Mouse (Mus musculus) ES-CJ7 (cell line): Measurements from ENCODE around the gene Adgrf1.
"Not testable (repeated sequence)": the region's sequence is repeated elsewhere in the genome, so short reads cannot be mapped to it uniquely, and the experiment has no call there.

ENCODE experiments used
- DNase-seq: peaks from one replicate; pipeline ENCODE4 v3.0.0; 2011; ENCODE audit warnings: low read depth, low spot score

Gene Adgrf1

GRCm38 (mm10) chr17:43266636-43267035, 3.5 kb upstream of the Adgrf1 start:
- peak; percentile 43 for DNase-seq

- DNase-seq = peak; percentile 64
Measured at GRCm38 (mm10) chr17:43267046-43267749, 2.9 kb upstream of the Adgrf1 start.

- DNase-seq = no peak
Measured at GRCm38 (mm10) chr17:43276220-43276619, 6.1 kb downstream of the Adgrf1 start.

- no peak for DNase-seq
Measured at GRCm38 (mm10) chr17:43277223-43277622, 7.1 kb downstream of the Adgrf1 start.

GRCm38 (mm10) chr17:43279671-43280070, 9.5 kb downstream of the Adgrf1 start:
- DNase-seq = no peak

GRCm38 (mm10) chr17:43282353-43282752, 12.2 kb downstream of the Adgrf1 start:
- DNase-seq = no peak

- DNase-seq = no peak
Measured at GRCm38 (mm10) chr17:43282828-43283227, 12.7 kb downstream of the Adgrf1 start.

- DNase-seq = no peak
Measured at GRCm38 (mm10) chr17:43299515-43299914, 29.4 kb downstream of the Adgrf1 start.

GRCm38 (mm10) chr17:43325986-43326671, 56.0 kb downstream of the Adgrf1 start:
- no peak for DNase-seq

- peak; percentile 85 for DNase-seq
Measured at GRCm38 (mm10) chr17:43326726-43327700, 56.9 kb downstream of the Adgrf1 start.

- no peak for DNase-seq
Measured at GRCm38 (mm10) chr17:43327810-43328209, 57.7 kb downstream of the Adgrf1 start.

- DNase-seq = no peak
Measured at GRCm38 (mm10) chr17:43329216-43329615, 59.1 kb downstream of the Adgrf1 start.

- DNase-seq = no peak
Measured at GRCm38 (mm10) chr17:43329761-43330183, 59.6 kb downstream of the Adgrf1 start.

GRCm38 (mm10) chr17:43332686-43333085, 62.6 kb downstream of the Adgrf1 start:
- DNase-seq = no peak

GRCm38 (mm10) chr17:43334074-43334473, 63.9 kb downstream of the Adgrf1 start:
- DNase-seq = no peak

GRCm38 (mm10) chr17:43337643-43338042, 67.5 kb downstream of the Adgrf1 start:
- no peak for DNase-seq

- no peak for DNase-seq
Measured at GRCm38 (mm10) chr17:43338279-43338678, 68.2 kb downstream of the Adgrf1 start.

GRCm38 (mm10) chr17:43346499-43346898, 76.4 kb downstream of the Adgrf1 start:
- not testable (repeated sequence) for DNase-seq

- no peak for DNase-seq
Measured at GRCm38 (mm10) chr17:43357902-43358539, 87.9 kb downstream of the Adgrf1 start.

- DNase-seq = peak; percentile 2
Measured at GRCm38 (mm10) chr17:43359826-43360619, 89.9 kb downstream of the Adgrf1 start, which contains the start of gene Adgrf5. Adgrf5 (plus strand) TSS chr17:43360451.
